In genomic region chr2:134779826-134780225, GRCm38 (mm10) we compare ENCODE assay signal across 15 mouse cellular contexts. TPM values are rescaled to one million over a fixed set of nuclear protein-coding genes. Genes with fewer than 3 reads are reported as not detected.
DNase-seq lines count a peak whose midpoint lies in the region; ATAC-seq lines count a peak whose summit lies in the region.
"Had no signal": no experiment of that assay in that cellular context is flagged by ENCODE, and none has a peak within 500 bp of the region (broad histone marks: within the 10 kb centered on the region; RNA-seq: fewer than 3 reads in every experiment).

No protein-coding gene starts in this region.

- H3K9ac ChIP-seq in forebrain, embryonic 14.5 days (ENCODE audit: low read length): no peak overlapping the region
- H3K9ac ChIP-seq in forebrain, embryonic 11.5 days (ENCODE audit: low read length): no peak overlapping the region
- H3K9ac ChIP-seq in hindbrain, embryonic 16.5 days (ENCODE audit: low read depth, low read length): no peak overlapping the region
- H3K9ac ChIP-seq: embryonic facial prominence, embryonic 13.5 days; forebrain, embryonic 12.5 days; limb, embryonic 13.5 days; lung, embryonic 15.5 days had no signal

- ATAC-seq in forebrain, embryonic 14.5 days: no peak
- no peak for ATAC-seq in forebrain, embryonic 11.5 days (replicated peaks; ENCODE audit: low FRiP score)
- ATAC-seq in hindbrain, embryonic 16.5 days: no peak

- no peaks in the 10 kb centered on the region for H3K36me3 ChIP-seq in forebrain, embryonic 14.5 days (ENCODE audit: control insufficient read depth, insufficient read depth, low read length)
- H3K36me3 ChIP-seq in forebrain, embryonic 11.5 days (ENCODE audit: control insufficient read depth, insufficient read depth, low read length): no peaks in the 10 kb centered on the region
- H3K36me3 ChIP-seq in hindbrain, embryonic 16.5 days (ENCODE audit: control insufficient read depth, insufficient read depth, low read length): no peaks in the 10 kb centered on the region
- H3K36me3 ChIP-seq: embryonic facial prominence, embryonic 13.5 days; forebrain, embryonic 12.5 days; limb, embryonic 13.5 days; lung, embryonic 15.5 days had no signal

- no peaks in the 10 kb centered on the region for H3K27me3 ChIP-seq in forebrain, embryonic 14.5 days (replicated peaks; ENCODE audit: control insufficient read depth, insufficient read depth, low read length)
- no peaks in the 10 kb centered on the region for H3K27me3 ChIP-seq in forebrain, embryonic 11.5 days (ENCODE audit: control insufficient read depth, insufficient read depth, low read length)
- H3K27me3 ChIP-seq in hindbrain, embryonic 16.5 days (replicated peaks; ENCODE audit: control insufficient read depth, insufficient read depth, low read length): no peaks in the 10 kb centered on the region
- H3K27me3 ChIP-seq: embryonic facial prominence, embryonic 13.5 days; lung, embryonic 15.5 days had no signal

- peak; percentile 11 for DNase-seq in forebrain, embryonic 14.5 days (ENCODE audit: low spot score)
- no peak for DNase-seq in forebrain, embryonic 11.5 days (ENCODE audit: low spot score)
- peak; percentile 47 for DNase-seq in left cerebral cortex, adult 11 months (ENCODE audit: low spot score)
- no peak for DNase-seq in left cerebral cortex, postnatal 4 days
- DNase-seq in frontal cortex, postnatal 14 days (ENCODE audit: low spot score in 2 of 2): peak; percentile 13 to 23
- DNase-seq in right cerebral cortex, postnatal 14 days: peak; percentile 32
- no peak for DNase-seq in spleen, postnatal 36 days (ENCODE audit: low spot score in 2 of 2)
- DNase-seq: heart, postnatal 36 days; thymus, postnatal 36 days had no signal

- no peaks in the 10 kb centered on the region for H3K4me1 ChIP-seq in forebrain, embryonic 14.5 days (ENCODE audit: control insufficient read depth, insufficient read depth, low read length)
- no peaks in the 10 kb centered on the region for H3K4me1 ChIP-seq in forebrain, embryonic 11.5 days (replicated peaks; ENCODE audit: control insufficient read depth, insufficient read depth, low read length)
- no peaks in the 10 kb centered on the region for H3K4me1 ChIP-seq in hindbrain, embryonic 16.5 days (ENCODE audit: control insufficient read depth, insufficient read depth, low read depth, low read length)
- H3K4me1 ChIP-seq: embryonic facial prominence, embryonic 13.5 days; forebrain, embryonic 12.5 days; limb, embryonic 13.5 days; lung, embryonic 15.5 days had no signal

- no peaks in the 10 kb centered on the region for H3K9me3 ChIP-seq in forebrain, embryonic 14.5 days (replicated peaks; ENCODE audit: control insufficient read depth, low read length)
- H3K9me3 ChIP-seq in forebrain, embryonic 11.5 days (ENCODE audit: control insufficient read depth, low read length): no peaks in the 10 kb centered on the region
- no peaks in the 10 kb centered on the region for H3K9me3 ChIP-seq in hindbrain, embryonic 16.5 days (ENCODE audit: control insufficient read depth, low read length)
- H3K9me3 ChIP-seq: embryonic facial prominence, embryonic 13.5 days; forebrain, embryonic 12.5 days; limb, embryonic 13.5 days; lung, embryonic 15.5 days had no signal

- H3K4me3 ChIP-seq in forebrain, embryonic 14.5 days (ENCODE audit: low read depth, low read length): no peak overlapping the region
- no peak overlapping the region for H3K4me3 ChIP-seq in forebrain, embryonic 11.5 days (ENCODE audit: low read depth, low read length)
- H3K4me3 ChIP-seq in hindbrain, embryonic 16.5 days (ENCODE audit: low read length): no peak overlapping the region
- H3K4me3 ChIP-seq: embryonic facial prominence, embryonic 13.5 days; forebrain, embryonic 12.5 days; limb, embryonic 13.5 days; lung, embryonic 15.5 days had no signal

- intact Hi-C loops in left cerebral cortex, postnatal 4 days (cut with DNase I): loop anchor here (10.0 kb wide), 4 partner anchors 95 to 225 kb away; partner anchors contain the start of gene Hao1

- H3K4me2 ChIP-seq in forebrain, embryonic 14.5 days (ENCODE audit: low read length): no peak overlapping the region
- no peak overlapping the region for H3K4me2 ChIP-seq in forebrain, embryonic 11.5 days (ENCODE audit: low read depth, low read length, severe bottlenecking)
- H3K4me2 ChIP-seq in hindbrain, embryonic 16.5 days (ENCODE audit: low read length): no peak overlapping the region
- H3K4me2 ChIP-seq: embryonic facial prominence, embryonic 13.5 days; forebrain, embryonic 12.5 days; limb, embryonic 13.5 days; lung, embryonic 15.5 days; midbrain, embryonic 11.5 days had no signal

- 67% methylated on average over 5 of the region's 5 CpGs for WGBS in forebrain, embryonic 14.5 days
- 69% methylated on average over 5 of the region's 5 CpGs for WGBS in forebrain, embryonic 11.5 days
- 75% methylated on average over 5 of the region's 5 CpGs for WGBS in hindbrain, embryonic 16.5 days

- no peak overlapping the region for H3K27ac ChIP-seq in forebrain, embryonic 14.5 days (ENCODE audit: low read depth, low read length)
- no peak overlapping the region for H3K27ac ChIP-seq in forebrain, embryonic 11.5 days (ENCODE audit: low read depth, low read length)
- no peak overlapping the region for H3K27ac ChIP-seq in hindbrain, embryonic 16.5 days (ENCODE audit: low read depth, low read length)
- H3K27ac ChIP-seq: embryonic facial prominence, embryonic 13.5 days; forebrain, embryonic 12.5 days; limb, embryonic 13.5 days; lung, embryonic 15.5 days had no signal

RNA-seq across cellular contexts. Expression of gene Plcb1, which starts 6.0 kb away (rescaled TPM):
- polyA plus RNA-seq in forebrain, embryonic 14.5 days (2014; fragmentation: Nextera tagmentation; extraction: Ambion mirVana): 23.0 and 28.1 TPM in 2 replicates
- 12.8 TPM in 2 replicates for polyA plus RNA-seq in forebrain, embryonic 11.5 days (2014; fragmentation: Nextera tagmentation; extraction: Ambion mirVana)
- 100 to 1,000 TPM; 109 to 115 TPM for total RNA-seq in left cerebral cortex, postnatal 4 days (2021)
- 46.3 and 51.8 TPM in 2 replicates for polyA plus RNA-seq in hindbrain, embryonic 16.5 days (2015; fragmentation: Nextera tagmentation; extraction: Ambion mirVana)

Comparison
In these comparisons a context has a peak if more than half of its experiments do, and no peak if none do; other contexts are left out.
1. DNase-seq: peak in forebrain, embryonic 14.5 days (single experiment), left cerebral cortex, adult 11 months (single experiment), frontal cortex, postnatal 14 days (2 of 2) and right cerebral cortex, postnatal 14 days (single experiment); none in forebrain, embryonic 11.5 days (single experiment), left cerebral cortex, postnatal 4 days (single experiment) and spleen, postnatal 36 days (0 of 2).